Mouse (Mus musculus): ENCODE results near the gene Aaas.

The Aaas gene

GRCm38 (mm10) chr15:102356501-102357325 is 6.1 kb upstream of the Aaas start:
- in situ Hi-C loops (cut with MboI, MseI) = no loop called here

DNA sequence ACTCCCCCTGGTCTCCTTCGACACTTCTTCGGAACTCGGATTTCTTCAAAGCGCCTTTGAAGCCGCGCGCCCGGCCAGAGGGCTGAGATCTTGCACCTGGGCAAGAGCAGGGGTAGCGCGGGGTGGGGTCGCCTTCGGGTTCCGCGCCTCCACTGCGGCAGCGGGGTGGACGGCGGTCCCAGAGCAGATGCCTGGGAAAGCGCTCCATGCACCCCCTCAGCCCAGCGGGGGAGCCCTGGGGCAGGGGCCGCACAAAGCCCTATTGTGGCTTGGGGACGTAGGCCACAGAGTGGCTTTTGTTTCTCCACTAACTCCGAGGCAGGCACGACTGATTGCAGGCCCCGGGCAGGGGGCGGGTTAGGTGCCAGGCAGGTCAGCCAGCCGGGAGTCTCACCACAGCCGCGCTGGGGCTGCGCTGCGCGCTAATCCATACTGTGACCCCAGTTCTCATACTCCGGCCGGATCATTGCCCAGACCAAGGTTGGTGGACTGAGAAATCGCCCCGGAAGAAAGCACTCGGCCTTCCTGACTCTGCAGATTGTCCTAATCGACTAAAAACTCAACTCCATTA is 5.4 kb upstream of the Aaas start:
- in situ Hi-C loops (cut with MboI, MseI) = no loop called here

GRCm38 (mm10) chr15:102355134-102355870 is 4.7 kb upstream of the Aaas start:
- in situ Hi-C loops (cut with MboI, MseI) = no loop called here

DNA sequence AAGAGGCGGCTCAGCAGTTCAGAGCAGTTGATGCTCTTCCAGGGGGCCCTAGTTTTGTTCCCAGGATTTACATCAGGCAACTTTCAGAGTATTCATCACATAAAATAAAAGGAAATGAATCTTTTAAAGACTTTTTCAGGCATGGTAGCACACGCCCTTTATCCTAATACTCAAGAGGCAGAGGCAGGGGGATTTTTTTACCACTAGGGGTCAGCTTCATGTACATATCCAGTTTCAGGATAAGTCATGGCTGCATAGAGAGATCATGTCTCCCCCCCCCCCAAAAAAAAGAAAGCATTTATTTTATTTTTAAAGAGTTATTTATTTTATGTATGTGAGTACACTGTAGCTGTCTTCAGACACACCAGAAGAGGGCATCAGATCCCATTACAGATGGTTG is 3.4 kb upstream of the Aaas start:
- in situ Hi-C loops (cut with MboI, MseI) = no loop called here

DNA sequence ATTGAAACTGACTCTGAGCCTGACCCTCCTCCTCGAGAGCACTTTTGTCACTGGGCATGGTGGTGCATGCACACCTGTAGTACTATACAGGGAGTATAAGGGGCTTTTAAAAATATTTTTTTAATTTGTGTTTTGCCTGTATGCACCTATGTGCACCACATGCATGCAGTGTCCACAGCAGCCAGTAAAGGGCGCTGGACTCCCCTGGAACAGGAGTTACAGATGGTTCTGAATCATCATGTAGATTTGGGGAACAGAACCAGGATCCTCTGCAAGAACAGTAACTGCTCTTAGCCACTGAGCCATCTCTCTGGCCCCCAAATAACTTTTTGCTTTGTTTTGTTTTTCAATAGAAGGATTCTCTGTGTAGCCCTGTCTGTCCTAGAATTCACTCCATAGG is 1.6 kb upstream of the Aaas start:
- in situ Hi-C loops (cut with MboI, MseI) = no loop called here

DNA sequence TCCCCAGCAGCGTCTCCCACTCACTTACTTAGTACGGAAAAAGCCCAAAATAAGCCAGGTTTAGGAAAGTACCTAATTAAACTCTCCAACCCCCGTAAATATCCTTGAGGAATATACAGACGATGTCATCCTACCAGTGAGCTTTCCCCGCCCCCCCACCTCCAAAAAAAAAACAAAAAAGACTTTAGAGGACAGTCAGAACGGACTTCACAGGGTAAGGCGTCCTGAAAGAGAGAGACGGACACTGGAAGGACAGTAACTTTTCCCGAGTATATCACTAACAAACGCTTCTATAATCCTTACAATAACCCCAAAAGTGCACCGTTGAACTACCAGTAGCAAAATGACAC is 346 bp upstream of the Aaas start:
- in situ Hi-C loops (cut with MboI, MseI) = no loop called here

GRCm38 (mm10) chr15:102346444-102346843 is 4.1 kb downstream of the Aaas start:
- in situ Hi-C loops (cut with MboI, MseI) = loop anchor here (10.0 kb wide), 1 partner anchor 1092 kb away; the partner anchor contains the start of gene Nr4a1

DNA sequence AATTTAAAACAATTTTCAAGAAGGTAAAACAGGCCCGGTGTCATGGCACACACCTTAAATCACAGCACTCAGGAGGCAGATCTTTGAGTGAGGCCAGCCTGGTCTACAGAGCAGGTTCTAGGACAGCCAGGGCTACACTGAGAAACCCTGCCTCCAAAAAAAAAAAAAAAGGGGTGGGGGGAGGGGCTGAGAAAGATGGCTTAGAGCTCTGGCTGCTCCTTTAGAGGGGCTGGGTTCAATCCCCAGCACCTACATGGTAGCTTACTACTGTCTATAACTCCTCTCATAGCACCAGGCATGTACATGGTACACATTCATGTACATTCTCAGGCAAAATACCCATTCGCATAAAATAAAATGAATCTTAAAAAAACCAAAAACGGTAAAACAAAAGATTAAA is 6.1 kb downstream of the Aaas start:
- in situ Hi-C loops (cut with MboI, MseI) = loop anchor here (10.0 kb wide), 1 partner anchor 1090 kb away; the partner anchor contains the start of gene Nr4a1

DNA sequence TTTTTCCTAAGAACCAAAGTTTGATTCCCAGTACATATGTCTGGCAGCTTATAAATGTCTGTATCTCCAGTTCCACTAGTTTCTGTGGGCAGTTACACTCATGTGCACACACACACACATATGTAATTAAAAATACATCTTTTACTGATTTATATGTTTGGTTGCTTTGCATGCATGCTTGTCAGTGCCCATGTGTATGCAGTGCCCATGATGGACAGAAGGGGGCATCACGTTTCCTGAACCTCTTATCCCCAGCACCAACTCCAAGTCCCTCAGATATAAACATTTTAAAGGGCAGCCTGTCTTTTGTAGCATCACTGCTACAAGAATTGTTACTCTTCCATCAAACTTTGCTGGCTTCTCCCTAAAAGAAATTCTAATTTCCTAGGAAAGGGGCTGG is 9.0 kb downstream of the Aaas start:
- in situ Hi-C loops (cut with MboI, MseI) = loop anchor here (10.0 kb wide), 1 partner anchor 1087 kb away; the partner anchor contains the start of gene Nr4a1

DNA sequence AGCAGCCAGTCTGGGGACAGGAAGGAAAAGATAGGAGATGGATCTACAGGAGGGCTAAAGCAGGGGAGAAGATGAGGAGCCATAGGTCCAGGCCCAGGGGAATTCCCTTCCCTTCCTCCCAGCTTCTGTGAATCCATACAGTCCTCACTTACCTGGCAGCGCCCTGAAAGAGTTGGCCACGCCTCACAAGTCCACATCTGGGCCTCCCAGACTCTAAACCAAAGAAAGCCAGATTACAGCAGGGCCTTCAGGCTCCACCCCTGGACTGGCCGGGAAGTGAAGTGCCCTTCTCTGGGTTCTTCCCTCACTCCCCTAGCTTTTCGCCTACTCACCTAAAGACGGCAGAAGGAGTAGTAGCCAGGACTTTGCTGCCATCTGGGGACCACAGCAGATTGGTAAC is 11.0 kb downstream of the Aaas start:
- in situ Hi-C loops (cut with MboI, MseI) = loop anchor here (5.0 to 10.0 kb wide), 2 partner anchors 33 to 1085 kb away; partner anchors contain the start of gene Nr4a1

GRCm38 (mm10) chr15:102336946-102337345 is 13.6 kb downstream of the Aaas start:
- in situ Hi-C loops (cut with MboI, MseI) = loop anchor here (5.0 kb wide), 1 partner anchor 35 kb away; no protein-coding TSS in a partner anchor

- in situ Hi-C loops (cut with MboI, MseI) = loop anchor here (5.0 kb wide), 1 partner anchor 36 kb away; no protein-coding TSS in a partner anchor
Observed at GRCm38 (mm10) chr15:102335925-102336324, 14.6 kb downstream of the Aaas start.

DNA sequence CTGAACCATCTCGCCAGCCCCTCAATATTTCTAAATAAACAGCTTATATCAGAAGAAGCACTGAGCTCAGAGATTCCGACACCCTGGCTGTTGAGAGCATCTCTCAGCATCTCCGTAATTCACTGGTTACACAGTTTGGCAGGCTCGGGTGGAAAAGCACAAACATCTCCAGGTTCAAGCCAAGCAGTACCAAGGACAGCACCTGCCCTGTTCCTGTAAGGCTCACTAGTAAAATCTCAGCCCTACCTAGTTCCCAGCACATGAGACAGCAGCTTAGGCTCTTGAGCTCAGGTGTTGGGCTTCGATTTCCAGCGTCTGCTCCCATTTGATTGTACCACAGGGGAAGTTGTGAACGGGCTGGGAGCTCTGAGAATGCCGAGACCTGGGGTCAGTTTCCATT is 15.3 kb downstream of the Aaas start:
- in situ Hi-C loops (cut with MboI, MseI) = loop anchor here (5.0 kb wide), 1 partner anchor 37 kb away; no protein-coding TSS in a partner anchor

GRCm38 (mm10) chr15:102331610-102332015 is 19.0 kb downstream of the Aaas start, which contains the start of gene Myg1:
TSS of gene Myg1 (plus strand) at chr15:102331709.
- in situ Hi-C loops (cut with MboI, MseI) = no loop called here

GRCm38 (mm10) chr15:102326892-102327291 is 23.7 kb downstream of the Aaas start:
- in situ Hi-C loops (cut with MboI, MseI) = no loop called here

DNA sequence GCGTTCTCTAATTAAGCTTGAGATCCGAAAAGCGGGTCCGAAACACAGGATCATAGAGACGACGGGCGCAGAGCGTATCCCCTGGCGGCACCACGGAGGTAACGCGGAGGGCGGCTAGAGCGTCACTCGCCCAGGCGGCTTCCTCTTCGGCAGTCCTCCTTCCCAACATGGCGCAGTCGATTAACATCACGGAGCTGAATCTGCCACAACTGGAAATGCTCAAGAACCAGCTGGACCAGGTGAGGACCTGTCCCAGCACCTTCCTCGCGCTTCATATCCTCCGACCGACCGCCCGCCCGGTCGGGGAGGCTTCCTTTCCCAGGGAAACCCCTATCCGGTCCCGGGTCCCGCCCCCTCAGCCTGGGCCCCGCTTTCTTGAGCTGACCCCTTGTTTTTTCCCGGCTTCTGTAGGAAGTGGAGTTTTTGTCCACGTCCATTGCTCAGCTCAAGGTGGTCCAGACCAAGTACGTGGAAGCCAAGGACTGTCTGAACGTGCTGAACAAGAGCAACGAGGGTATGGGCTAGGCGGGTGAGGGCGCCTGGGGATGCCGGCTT is 24.5 kb downstream of the Aaas start, which contains the start of gene Pfdn5:
Gene Pfdn5, plus strand, starts transcription at position 95 of the 555 bp plus-strand sequence.
- in situ Hi-C loops (cut with MboI, MseI) = no loop called here

DNA sequence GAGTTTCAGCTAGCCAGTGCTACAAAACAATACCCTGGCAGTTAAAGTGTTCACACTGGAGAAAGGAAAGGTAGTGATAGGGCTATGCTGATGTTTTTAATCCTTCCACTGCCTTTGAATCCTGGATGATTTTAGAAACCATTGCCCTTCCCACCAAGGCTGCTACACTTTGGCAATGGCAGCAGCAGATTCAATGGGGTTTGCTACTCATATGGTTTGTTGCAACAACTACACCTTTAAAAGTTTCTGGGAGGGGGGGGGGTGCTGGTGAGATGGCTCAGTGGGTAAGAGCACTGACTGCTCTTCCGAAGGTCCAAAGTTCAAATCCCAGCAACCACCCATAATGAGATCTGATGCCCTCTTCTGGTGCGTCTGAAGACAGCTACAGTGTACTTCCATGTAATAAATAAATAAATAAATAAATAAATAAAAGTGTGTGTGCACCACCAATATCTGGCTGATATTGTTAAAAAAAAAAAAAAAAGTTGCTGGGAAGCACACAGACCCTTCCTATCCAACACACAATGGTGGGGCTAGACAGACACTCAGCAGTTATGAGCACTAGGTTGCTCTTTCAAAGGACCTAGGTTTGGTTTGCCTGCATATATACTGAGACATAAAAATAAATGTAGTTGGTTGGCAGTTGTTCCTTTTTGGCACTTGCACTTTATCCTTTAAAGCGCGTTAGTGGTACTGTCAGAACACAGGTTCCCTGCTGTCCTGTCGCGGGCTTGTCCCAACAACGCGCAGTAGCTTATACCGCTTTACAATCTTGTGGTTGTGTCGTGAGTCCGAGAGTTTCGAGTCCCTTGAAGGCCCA is 25.7 kb downstream of the Aaas start:
- in situ Hi-C loops (cut with MboI, MseI) = no loop called here

DNA sequence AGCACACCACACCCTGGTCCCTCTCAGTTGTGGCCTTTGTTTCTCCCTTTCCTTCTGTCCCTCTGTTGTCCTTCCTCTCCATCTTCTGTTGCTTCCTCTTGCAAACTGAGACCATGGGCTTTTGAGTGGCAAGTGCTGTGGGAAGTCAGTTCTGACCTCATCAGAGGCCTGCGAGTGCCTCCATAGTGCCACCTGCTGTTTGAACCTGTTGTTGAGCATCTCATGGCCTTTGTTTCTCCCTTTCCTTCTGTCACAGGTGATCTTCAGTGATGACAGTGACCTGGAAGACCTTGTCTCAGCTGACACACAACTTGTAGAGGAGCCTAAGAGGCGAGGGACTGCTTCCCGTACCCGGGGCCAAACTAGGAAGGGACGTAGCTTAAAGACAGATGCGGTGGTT is 34.3 kb downstream of the Aaas start:
- in situ Hi-C loops (cut with MboI, MseI) = no loop called here

DNA sequence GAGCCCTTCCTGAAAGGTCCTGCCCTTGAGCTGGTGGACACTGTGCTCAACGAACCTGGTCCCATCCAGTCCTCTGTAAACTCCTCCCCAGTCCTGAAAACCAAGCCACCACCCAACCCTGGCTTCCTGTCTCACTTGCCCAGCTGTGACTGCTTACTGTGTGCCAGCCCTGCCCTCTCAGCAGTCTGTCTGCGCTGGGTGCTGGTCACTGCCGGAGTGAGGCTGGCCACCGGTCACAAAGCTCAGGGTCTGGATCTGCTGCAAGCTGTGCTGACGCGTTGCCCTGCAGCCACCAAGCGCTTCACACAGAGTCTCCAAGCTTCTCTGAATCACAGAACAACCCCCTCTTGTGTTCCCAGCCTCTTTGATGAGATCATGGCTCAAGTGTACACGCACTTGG is 35.3 kb downstream of the Aaas start:
- in situ Hi-C loops (cut with MboI, MseI) = no loop called here

DNA sequence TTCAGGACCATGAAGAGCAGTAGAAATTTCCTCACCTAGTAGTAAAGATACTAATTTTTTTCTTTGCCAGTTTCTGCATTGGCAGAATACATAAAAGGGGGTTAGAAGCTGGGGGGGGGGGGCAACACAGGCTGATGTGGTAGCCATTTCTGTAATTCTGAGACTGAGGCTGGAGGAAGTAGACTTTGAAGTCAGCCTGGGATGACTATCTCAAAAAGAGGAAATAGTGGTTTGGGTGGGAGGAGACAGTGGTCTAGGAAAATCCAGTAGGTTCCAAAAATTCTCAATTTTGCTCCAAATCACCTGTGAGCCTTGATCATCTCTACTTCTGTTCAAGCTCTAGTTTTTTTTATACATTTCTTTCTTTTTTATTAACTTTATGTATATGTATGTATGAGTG is 39.1 kb downstream of the Aaas start:
- in situ Hi-C loops (cut with MboI, MseI) = no loop called here

All from T-helper 1 cell (primary cell).